Mouse (Mus musculus) hematopoietic stem cell, adult 5-6 weeks (primary cell): ENCODE measurements around the gene Large1. TPM values are rescaled to one million over a fixed set of nuclear protein-coding genes. Genes with fewer than 3 reads are reported as not detected.
A peak's percentile ranks its signal among the peaks of the same experiment; 100 is the strongest.
"Not testable (repeated sequence)": the region's sequence is repeated elsewhere in the genome, so short reads cannot be mapped to it uniquely, and the experiment has no call there.

Experiments used
- ATAC-seq, 2 experiments: fragments of 125-278 bp in 1 of 2; replicated peaks in 1 of 2; 2 replicates each; pipeline ENCODE4 v1.8.0; 2016 to 2017; ENCODE audit warnings: inconsistent platforms in 2 of 2, mild to moderate bottlenecking in 2 of 2, moderate number of reproducible peaks in 2 of 2, low read depth in 1 of 2, moderate TSS enrichment in 1 of 2; ENCODE audit not compliant: low FRiP score in 2 of 2, poor library complexity in 2 of 2, severe bottlenecking in 2 of 2, insufficient read depth in 1 of 2, low TSS enrichment in 1 of 2
- total RNA-seq: library from RNA; stranded (forward); fragments of 172-1452, 232-1000 nt; gene quantifications from 2 replicates; pipeline ENCODE4 v1.2.3, GENCODE M21; 2017

Large1 gene
- total RNA-seq, 1 experiment from 2014 or later = 5.2 TPM

GRCm38 (mm10) chr8:72990425-72990824 lies 362.9 kb downstream of the Large1 start:
- ATAC-seq = no peak

DNA sequence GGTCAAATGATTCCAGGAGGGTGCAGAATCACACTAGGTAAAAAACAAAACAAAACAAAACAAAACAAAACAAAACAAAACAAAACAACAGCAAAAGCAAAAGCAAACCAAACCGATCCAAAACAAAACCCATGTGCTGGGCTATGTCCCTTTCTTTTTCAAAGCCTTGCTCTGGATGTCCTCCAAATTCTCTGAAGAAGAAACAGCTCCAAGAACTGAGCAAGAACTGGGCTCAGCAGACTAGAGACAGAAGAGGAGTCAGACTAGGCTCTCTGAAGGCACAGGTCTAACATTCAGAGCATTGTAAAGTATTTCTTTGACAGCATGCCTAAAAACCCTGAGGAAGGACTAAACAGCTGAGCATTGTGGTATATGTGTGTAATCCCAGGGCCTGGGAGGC lies 370.5 kb downstream of the Large1 start:
- ATAC-seq = no peak

- ATAC-seq = no peak
These were observed 398.3 kb downstream of the Large1 start for GRCm38 (mm10) chr8:72955074-72955473.

DNA sequence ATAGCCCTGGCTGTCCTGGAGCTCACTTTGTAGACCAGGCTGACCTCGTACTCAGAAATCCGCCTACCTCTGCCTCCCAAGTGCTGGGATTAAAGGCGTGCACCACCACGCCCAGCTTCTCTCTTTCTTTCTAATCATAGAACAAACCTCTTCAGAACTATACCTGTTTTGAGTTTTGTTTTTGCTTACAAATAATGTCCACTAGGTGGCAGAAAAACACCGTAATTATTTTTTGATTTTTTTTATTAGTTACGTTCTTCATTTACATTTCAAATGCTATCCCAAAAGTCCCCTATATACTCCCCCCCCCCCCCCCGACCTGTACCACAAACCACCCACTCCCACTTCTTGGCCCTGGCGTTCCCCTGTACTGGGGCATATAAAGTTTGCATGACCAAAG lies 411.9 kb downstream of the Large1 start:
- ATAC-seq = not testable (repeated sequence)

DNA sequence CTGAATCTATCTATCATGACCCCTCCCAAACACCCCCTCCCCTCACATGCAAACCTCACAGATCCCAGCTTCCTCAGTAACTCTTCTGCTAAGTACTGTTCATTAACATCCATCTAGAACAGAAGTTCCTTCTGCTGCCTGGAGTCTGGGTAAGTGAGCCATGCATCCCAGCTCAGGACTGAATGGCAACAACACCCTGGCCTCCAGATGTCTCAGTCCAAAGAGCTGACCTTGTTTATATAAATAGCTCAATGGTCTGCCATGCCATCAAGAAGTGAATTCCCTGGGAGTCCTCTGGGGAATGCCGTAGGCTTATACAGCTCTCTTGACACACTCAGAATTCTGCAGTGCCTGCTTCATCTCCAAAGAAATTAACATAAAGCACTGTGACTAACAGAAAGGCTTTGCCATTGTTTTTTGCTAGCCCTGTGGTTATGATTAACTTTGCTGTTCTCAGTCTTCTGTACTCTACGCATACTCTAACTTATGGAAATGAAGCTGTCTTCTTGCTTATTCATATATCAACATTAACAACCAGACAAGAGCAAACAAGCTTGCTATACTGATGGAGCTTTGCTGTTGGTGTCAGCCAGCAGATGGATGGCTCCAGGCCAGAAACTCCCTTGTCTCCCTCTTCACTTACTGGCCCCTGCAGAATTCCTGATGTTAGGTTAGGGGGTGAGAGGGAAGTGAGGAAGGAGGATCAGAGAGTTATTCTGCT lies 434.0 kb downstream of the Large1 start:
- ATAC-seq = no peak

DNA sequence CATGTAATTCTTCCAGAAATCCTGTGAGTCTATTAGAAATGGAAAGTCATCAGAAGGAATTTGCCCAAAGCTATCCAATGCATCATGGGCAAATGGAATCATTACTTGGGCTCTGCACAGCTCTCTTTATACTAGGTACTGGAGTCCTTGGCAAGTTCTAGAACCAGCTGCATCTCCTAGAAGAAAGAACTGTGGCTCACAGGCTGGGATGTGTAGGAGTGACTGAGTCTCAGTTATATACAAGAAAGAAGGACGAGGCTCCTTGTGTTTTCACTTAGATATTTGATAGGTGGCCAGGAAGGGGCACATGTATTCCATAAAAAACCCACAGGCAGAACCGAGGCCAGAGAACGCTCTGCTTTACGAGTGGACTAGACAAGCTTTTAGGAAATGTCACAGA lies 447.8 kb downstream of the Large1 start:
- ATAC-seq = no peak

DNA sequence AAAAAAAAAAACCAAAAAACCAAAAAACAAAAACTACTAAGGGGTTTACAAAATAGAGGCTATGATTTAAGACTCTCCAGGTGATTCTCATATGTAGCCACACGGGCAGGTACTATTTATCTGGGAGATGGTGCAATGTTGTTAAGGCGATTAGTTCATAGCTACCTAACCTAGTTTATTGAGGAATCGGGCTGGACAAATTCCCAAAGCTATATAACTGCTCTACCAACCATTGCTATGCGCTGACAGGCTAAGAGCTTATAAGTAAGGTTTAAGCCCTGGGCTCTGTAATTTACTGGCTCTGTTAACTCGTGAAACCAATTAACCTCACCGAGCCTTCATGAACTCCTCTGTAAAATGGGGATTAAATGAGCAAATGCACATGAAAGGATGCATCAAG lies 451.7 kb downstream of the Large1 start:
- no peak for ATAC-seq

- ATAC-seq = no peak
These were observed 454.0 kb downstream of the Large1 start for GRCm38 (mm10) chr8:72899321-72899720.

DNA sequence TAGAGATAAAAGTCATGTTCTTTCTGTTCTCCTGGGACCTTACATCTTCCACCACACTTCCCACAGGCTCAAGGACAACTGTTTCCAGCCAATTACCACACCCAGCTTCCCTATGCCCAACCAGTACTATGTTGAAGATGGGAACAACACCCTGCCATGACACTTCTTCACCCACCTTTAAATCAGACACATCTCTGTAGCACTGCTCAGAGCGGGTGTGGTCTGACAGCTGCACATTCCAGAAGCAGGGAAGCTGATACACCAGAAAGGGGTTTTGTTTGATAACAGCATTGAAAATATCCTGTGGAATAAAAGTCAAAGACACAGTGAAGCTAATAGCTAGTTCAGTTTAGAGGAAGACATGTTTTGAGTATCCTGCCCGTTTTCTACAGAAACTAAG lies 470.3 kb downstream of the Large1 start:
- ATAC-seq = no peak

- ATAC-seq = no peak
These were observed 479.9 kb downstream of the Large1 start for GRCm38 (mm10) chr8:72873411-72873810.

DNA sequence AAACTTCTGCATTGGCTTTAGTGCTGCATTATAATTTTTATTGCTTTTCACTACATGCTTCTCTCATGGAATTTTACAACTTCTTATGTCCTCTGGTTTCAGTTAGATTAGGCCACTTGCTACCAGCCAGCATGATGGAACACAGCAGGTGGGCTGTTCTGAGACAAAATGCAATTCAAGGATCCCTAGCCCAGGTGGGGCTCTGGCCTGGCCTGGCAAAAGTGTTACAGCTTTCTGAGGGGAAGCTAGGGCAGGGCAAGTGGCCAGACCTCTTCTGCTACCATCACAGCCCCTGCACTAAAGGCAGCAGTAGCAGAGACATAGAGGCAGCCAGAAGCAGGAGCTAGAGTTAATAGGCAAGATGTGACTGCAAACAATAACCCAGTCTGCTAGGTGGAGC lies 506.5 kb downstream of the Large1 start:
- no peak for ATAC-seq

- ATAC-seq = peak; percentile 25 to 60; a peak in 3 of 4 replicates
These were observed 517.5 kb downstream of the Large1 start for GRCm38 (mm10) chr8:72835863-72836262.

GRCm38 (mm10) chr8:72833112-72833511 lies 520.2 kb downstream of the Large1 start:
- peak; percentile 50 to 59; a peak in 3 of 4 replicates for ATAC-seq

- ATAC-seq = no peak; a peak in 1 of 4 replicates
These were observed 521.0 kb downstream of the Large1 start for GRCm38 (mm10) chr8:72832371-72832770.

DNA sequence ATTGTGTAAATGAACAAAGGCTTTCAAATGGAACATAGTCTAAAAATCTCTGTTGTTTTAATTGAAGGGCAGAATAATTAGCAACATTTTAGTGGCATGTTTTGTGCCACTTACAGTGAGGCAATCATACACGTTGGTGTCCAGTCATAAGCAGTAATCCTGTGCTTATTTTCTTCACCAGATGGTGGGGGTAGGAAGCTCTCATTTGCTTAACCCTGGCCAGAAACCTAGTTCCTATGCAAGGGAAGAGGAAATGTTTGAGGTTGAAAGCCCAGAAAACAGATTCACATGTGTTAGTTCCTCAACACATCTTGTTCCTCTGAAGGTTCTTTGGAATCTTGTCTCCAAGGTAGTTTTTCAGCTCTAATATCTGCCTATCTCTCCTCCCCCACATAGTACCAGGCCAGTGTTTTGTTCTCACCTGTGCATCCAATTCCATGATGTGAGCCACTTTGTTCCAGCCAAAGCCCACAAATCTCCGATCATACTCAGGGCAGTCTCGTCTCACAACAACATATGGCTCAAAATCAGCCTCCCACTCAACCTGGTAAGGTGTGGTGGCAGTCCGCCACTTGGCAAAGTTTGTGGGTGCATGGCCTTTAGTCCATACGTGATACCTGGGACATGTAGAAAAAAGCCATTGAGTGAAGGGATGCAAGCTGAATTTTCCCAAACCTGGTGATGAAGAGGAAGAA lies 535.5 kb downstream of the Large1 start:
- peak; percentile 54; a peak in 3 of 4 replicates for ATAC-seq

- no peak for ATAC-seq
These were observed 536.7 kb downstream of the Large1 start for GRCm38 (mm10) chr8:72816679-72817078.

GRCm38 (mm10) chr8:72815681-72816080 lies 537.7 kb downstream of the Large1 start:
- ATAC-seq = peak; percentile 81 to 82

DNA sequence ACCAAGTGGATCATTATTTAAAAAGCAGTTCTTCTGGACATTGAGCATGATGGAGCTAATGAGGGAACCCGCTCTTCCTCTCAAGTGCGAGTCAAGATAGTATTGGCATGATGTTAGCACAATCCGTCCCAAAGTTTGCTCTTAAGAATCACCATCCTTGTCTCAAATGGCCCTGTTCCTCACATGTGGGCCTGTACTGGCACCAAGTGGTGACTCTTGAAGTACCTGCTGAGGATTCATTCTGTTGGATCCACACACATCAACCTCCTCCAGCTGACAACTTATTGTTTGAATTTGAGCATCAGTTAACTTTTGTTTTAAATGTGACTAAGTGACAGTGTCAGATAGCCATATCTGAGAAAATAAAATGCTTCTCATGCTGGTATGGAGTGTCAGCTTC lies 540.6 kb downstream of the Large1 start:
- 0 out of 4 replicates have a peak, but pooled peaks of 1 of the 2 experiments have one; percentile 49 for ATAC-seq

DNA sequence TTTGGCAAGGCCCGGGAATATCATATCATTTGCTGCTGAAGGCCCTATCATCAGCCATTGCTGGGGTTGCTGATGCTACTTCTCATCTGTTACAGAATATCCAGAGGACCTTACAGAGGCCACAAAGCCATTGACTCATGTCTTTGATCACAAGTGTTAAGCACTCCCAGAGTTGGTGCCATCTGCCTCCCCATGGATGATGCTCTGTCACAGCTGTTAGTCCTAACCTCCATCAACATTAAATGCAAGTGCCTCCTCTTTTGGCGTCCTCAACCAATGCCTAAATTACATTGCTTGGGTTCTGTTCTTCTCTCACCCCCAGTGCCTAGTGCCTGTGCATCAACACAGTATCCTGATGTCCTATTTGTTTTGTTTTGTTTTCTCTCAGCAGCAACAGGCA lies 551.8 kb downstream of the Large1 start:
- no peak for ATAC-seq
